33 mouse cellular contexts compared by ENCODE assay signal in the genomic region with DNA sequence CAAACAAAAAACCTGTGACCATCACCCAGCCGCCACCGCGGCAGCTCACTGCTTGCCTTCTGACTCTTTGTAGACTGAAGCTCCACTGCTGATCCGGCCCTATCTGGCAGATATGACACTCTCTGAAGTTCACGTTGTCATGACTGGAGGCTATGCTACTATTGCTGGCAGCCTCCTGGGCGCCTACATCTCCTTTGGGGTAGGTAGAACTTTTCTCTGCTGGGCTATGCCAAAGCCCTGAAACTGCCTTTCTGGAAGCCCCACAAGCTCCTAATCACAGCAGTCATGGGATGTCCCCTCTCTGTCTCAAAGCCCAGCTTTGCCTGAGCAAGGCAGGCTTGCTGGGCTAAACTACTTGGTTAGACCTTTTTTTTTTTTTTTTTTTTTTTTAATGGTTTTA. TPM values are rescaled to one million over a fixed set of nuclear protein-coding genes. Genes with fewer than 3 reads are reported as not detected.
"Had no signal": no experiment of that assay in that cellular context is flagged by ENCODE, and none has a peak within 500 bp of the region (broad histone marks: within the 10 kb centered on the region; RNA-seq: fewer than 3 reads in every experiment).

No protein-coding gene starts in this region.

- H3K4me1 ChIP-seq: embryonic facial prominence, embryonic 10.5 days; embryonic facial prominence, embryonic 12.5 days; embryonic facial prominence, embryonic 13.5 days; embryonic facial prominence, embryonic 15.5 days; forebrain, embryonic 12.5 days; forebrain, embryonic 13.5 days; forebrain, embryonic 15.5 days had no signal

- DNase-seq: cerebellum, adult 8-10 months; cerebellum, adult 9-10 months; cerebellum, adult 9-11 months; cerebellum, postnatal 10 days; cerebellum, postnatal 14 days; cerebellum, postnatal 25 days; cerebellum, postnatal 36 days; embryo, embryonic 11 days; forebrain, postnatal 0 days; gastrocnemius, adult 2 months; gastrocnemius, postnatal 10 days; gastrocnemius, postnatal 14 days; gastrocnemius, postnatal 25 days; gastrocnemius, postnatal 36 days; heart, adult 18-20 months; heart, adult 2 months had no signal

- H3K27me3 ChIP-seq: embryonic facial prominence, embryonic 13.5 days; embryonic facial prominence, embryonic 15.5 days; forebrain, embryonic 12.5 days; forebrain, embryonic 13.5 days; forebrain, embryonic 15.5 days had no signal

- H3K27ac ChIP-seq: embryonic facial prominence, embryonic 10.5 days; embryonic facial prominence, embryonic 12.5 days; embryonic facial prominence, embryonic 13.5 days; embryonic facial prominence, embryonic 15.5 days; forebrain, embryonic 10.5 days; forebrain, embryonic 12.5 days; forebrain, embryonic 13.5 days; forebrain, embryonic 15.5 days; gastrocnemius, adult 2 months; heart, adult 2 months had no signal

- H3K4me2 ChIP-seq: embryonic facial prominence, embryonic 12.5 days; embryonic facial prominence, embryonic 13.5 days; embryonic facial prominence, embryonic 15.5 days; forebrain, embryonic 12.5 days; forebrain, embryonic 13.5 days; forebrain, embryonic 15.5 days had no signal

- ATAC-seq: forebrain, embryonic 13.5 days; forebrain, embryonic 14.5 days; forebrain, embryonic 15.5 days; forebrain, embryonic 16.5 days; forebrain, postnatal 0 days had no signal

- H3K9me3 ChIP-seq: embryonic facial prominence, embryonic 13.5 days; embryonic facial prominence, embryonic 15.5 days; forebrain, embryonic 12.5 days; forebrain, embryonic 13.5 days; forebrain, embryonic 15.5 days had no signal

- H3K36me3 ChIP-seq: embryonic facial prominence, embryonic 10.5 days; embryonic facial prominence, embryonic 12.5 days; embryonic facial prominence, embryonic 13.5 days; embryonic facial prominence, embryonic 15.5 days; forebrain, embryonic 10.5 days; forebrain, embryonic 12.5 days; forebrain, embryonic 15.5 days had no signal

- H3K9ac ChIP-seq: embryonic facial prominence, embryonic 12.5 days; embryonic facial prominence, embryonic 13.5 days; embryonic facial prominence, embryonic 15.5 days; forebrain, embryonic 12.5 days; forebrain, embryonic 13.5 days; forebrain, embryonic 15.5 days; forebrain, postnatal 0 days had no signal

- H3K4me3 ChIP-seq: embryonic facial prominence, embryonic 10.5 days; embryonic facial prominence, embryonic 12.5 days; embryonic facial prominence, embryonic 13.5 days; embryonic facial prominence, embryonic 15.5 days; erythroblast, embryonic 14.5 days; forebrain, embryonic 10.5 days; forebrain, embryonic 12.5 days; forebrain, embryonic 13.5 days; forebrain, embryonic 15.5 days; gastrocnemius, adult 2 months; heart, adult 2 months; heart, embryonic 10.5 days had no signal

RNA-seq across cellular contexts. Expression of gene Slc28a1, which starts 38.7 kb away (rescaled TPM):
- total RNA-seq: common myeloid progenitor, adult 5-6 weeks; granulocyte monocyte progenitor cell, adult 5-6 weeks had no signal
- polyA plus RNA-seq: embryonic facial prominence, embryonic 11.5 days; embryonic facial prominence, embryonic 12.5 days; embryonic facial prominence, embryonic 13.5 days; embryonic facial prominence, embryonic 14.5 days; embryonic facial prominence, embryonic 15.5 days; erythroblast, embryonic 14.5 days; forebrain, embryonic 10.5 days; forebrain, embryonic 11.5 days; forebrain, embryonic 12.5 days; forebrain, embryonic 13.5 days; forebrain, embryonic 14.5 days; forebrain, embryonic 15.5 days; forebrain, embryonic 16.5 days had no signal
